Mouse (Mus musculus) limb, embryonic 14.5 days (tissue): ENCODE data around the gene Usp20. TPM values are rescaled to one million over a fixed set of nuclear protein-coding genes. Genes with fewer than 3 reads are reported as not detected.

Experiments used
- ATAC-seq: fragments of 200-750 bp; cut with Nextera tagmentation; 2 replicates; pipeline ENCODE4 v1.8.0; 2017; ENCODE audit warnings: low read depth, moderate number of reproducible peaks, moderate TSS enrichment; ENCODE audit not compliant: low FRiP score
- DNase-seq: peaks from one replicate; pipeline ENCODE4 v3.0.0-alpha.2; 2015; ENCODE audit warnings: low spot score
- H3K27ac ChIP-seq: fragments of 300-500 bp; sonication (generic); replicated peaks from 2 replicates; pipeline ENCODE4 v1.5.1; 2014; ENCODE audit warnings: low read depth, mild to moderate bottlenecking, low read length, moderate library complexity, mixed read lengths
- H3K27me3 ChIP-seq: fragments of 300-500 bp; sonication (generic); 2 replicates; pipeline ENCODE4 v1.6.1; 2014; ENCODE audit warnings: low read length, mixed read lengths; ENCODE audit not compliant: control insufficient read depth, insufficient read depth
- H3K36me3 ChIP-seq: fragments of 300-500 bp; sonication (generic); 2 replicates; pipeline ENCODE4 v1.6.1; 2014; ENCODE audit warnings: mild to moderate bottlenecking, low read length, moderate library complexity, mixed read lengths; ENCODE audit not compliant: control insufficient read depth, insufficient read depth
- H3K4me1 ChIP-seq: fragments of 300-500 bp; sonication (generic); 2 replicates; pipeline ENCODE4 v1.6.1; 2014; ENCODE audit warnings: antibody characterized with exemption, low read length, mixed read lengths; ENCODE audit not compliant: control insufficient read depth, insufficient read depth
- H3K4me2 ChIP-seq: fragments of 300-500 bp; sonication (generic); replicated peaks from 2 replicates; pipeline ENCODE4 v1.6.1; 2014; ENCODE audit warnings: low read depth, mild to moderate bottlenecking, low read length, moderate library complexity; ENCODE audit not compliant: severe bottlenecking
- H3K4me3 ChIP-seq: fragments of 300-500 bp; sonication (generic); replicated peaks from 2 replicates; pipeline ENCODE4 v1.5.1; 2014; ENCODE audit warnings: low read length
- H3K9ac ChIP-seq: fragments of 300-500 bp; sonication (generic); 2 replicates; pipeline ENCODE4 v1.6.1; 2014; ENCODE audit warnings: mild to moderate bottlenecking, low read depth, low read length, moderate library complexity; ENCODE audit not compliant: severe bottlenecking
- H3K9me3 ChIP-seq: fragments of 300-500 bp; sonication (generic); 2 replicates; pipeline ENCODE4 v1.6.1; 2016; ENCODE audit warnings: low read length; ENCODE audit not compliant: control insufficient read depth
- POLR2A ChIP-seq: fragments of 200-500 bp; IDR thresholded peaks from 2 replicates; pipeline ENCODE4 v1.8.0; 2012; ENCODE audit warnings: inconsistent platforms, mild to moderate bottlenecking, moderate library complexity, borderline replicate concordance; ENCODE audit not compliant: insufficient read depth, insufficient read length; ENCODE audit errors: extremely low read depth
- WGBS: fragments of 180-500 bp; shearing (Covaris S2); extraction: QIAGEN DNeasy Blood & Tissue Kit; methylation state at CpG from one replicate; pipeline ENCODE4 v1.1.7; 2014; 5-methylcytosine and 5-hydroxymethylcytosine counted together
- polyA plus RNA-seq, 2 experiments: library from polyadenylated mRNA; depleted of rRNA in 1 of 2; stranded (reverse) in 1 of 2; unstranded in 1 of 2; fragments of >200 nt; fragmentation: Nextera tagmentation in 1 of 2; extraction: Ambion mirVana in 1 of 2; gene quantifications; 2 replicates each; pipeline versions ENCODE4 v1.2.1 to v1.2.3; 2012 to 2014

Gene Usp20
- polyA plus RNA-seq, 2 experiments = 19.0 to 21.5 TPM

DNA sequence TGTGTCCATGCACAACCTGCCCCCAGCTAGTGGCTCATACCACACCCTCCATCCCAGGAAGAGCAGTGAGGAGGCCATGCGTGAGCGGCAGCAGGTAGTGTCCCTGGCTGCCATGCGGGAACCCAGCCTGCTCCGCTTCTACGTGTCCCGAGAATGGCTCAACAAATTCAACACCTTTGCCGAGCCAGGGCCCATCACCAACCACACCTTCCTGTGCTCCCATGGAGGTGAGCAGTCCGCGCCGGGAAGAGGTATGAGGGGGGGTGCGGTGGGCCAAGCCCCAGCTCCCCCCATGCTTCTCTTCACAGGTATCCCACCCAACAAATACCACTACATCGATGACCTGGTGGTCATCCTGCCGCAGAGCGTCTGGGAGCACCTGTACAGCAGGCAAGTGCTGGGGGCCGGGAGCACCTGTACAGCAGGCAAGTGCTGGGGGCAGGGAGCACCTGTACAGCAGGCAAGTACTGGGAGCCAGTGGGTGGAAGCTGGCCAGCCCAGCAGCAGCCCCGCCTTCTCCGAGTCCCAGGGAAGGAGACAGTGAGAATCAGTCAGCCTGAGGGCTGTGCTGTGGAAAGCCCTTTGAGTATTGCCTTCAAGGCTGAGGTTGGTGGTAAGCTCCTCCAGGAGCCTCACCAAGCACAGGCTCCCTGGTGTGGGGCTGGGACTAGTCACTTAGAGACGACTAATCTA is 35.7 kb downstream of the Usp20 start:
- DNase-seq (no peak), ATAC-seq (no peak)
- Histone ChIP-seq H3K36me3 (peaks cover 53% of the 10 kb centered on the region), H3K4me3 (no peak overlapping the region), H3K9ac (no peak overlapping the region), H3K4me1 (no peaks in the 10 kb centered on the region), H3K9me3 (no peaks in the 10 kb centered on the region), H3K27ac (no peak overlapping the region), H3K4me2 (no peak overlapping the region), H3K27me3 (no peaks in the 10 kb centered on the region)
- 92% methylated on average over 18 of the region's 18 CpGs for WGBS
- no peak for TF ChIP-seq POLR2A

- Histone ChIP-seq H3K9ac (no peak overlapping the region), H3K27ac (no peak overlapping the region), H3K27me3 (no peaks in the 10 kb centered on the region), H3K36me3 (peaks cover 53% of the 10 kb centered on the region), H3K4me2 (no peak overlapping the region), H3K4me1 (no peaks in the 10 kb centered on the region), H3K4me3 (no peak overlapping the region), H3K9me3 (no peaks in the 10 kb centered on the region)
- no peak for TF ChIP-seq POLR2A
- 90% methylated on average over 8 of the region's 8 CpGs for WGBS
- DNase-seq = no peak
- no peak for ATAC-seq
Measured at GRCm38 (mm10) chr2:31018519-31018918, 36.4 kb downstream of the Usp20 start.

DNA sequence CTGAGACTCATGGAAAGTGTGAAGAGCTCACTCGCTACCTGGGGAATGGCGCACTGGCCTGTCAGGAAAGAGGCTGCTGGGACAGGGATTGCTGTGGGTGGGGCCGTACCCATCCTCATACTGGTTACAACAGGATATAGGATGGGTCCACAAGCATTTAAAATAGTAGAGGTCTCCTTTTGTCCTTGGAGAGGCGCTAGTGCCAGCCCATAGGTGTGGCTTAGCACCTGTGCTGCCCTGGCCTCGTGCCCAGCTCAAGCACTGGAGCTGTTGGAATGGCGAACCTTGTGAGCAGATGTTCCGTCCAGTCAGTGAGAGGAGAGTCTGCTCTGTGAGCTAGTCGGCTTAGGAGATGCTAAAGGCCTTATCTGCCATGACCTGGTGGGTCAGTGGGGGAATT is 36.9 kb downstream of the Usp20 start:
- peaks cover 53% of the 10 kb centered on the region for H3K36me3 ChIP-seq
- 91% methylated on average over 8 of the region's 8 CpGs for WGBS

DNA sequence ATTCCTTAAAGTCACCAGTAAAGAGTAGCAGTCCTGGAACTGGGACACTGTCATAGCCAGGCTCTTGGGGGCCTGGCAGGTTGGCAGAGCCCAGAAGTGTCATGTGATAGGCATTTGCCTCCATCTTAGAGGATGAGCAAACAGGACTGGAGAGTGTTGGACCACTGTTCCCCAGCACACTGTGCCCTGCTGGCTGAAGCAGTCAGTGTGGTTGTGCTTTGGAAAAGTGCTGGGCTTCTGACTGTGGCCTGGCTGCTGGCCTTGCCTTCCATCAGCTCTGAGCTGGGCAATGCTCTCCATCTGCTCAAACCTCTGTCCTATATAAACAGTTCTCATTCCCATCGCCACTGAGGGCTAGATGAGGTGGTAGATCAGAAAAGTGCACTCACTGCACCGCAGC is 38.1 kb downstream of the Usp20 start:
- Histone ChIP-seq H3K27me3 (no peaks in the 10 kb centered on the region), H3K36me3 (peaks cover 53% of the 10 kb centered on the region), H3K4me1 (no peaks in the 10 kb centered on the region), H3K4me3 (no peak overlapping the region), H3K27ac (no peak overlapping the region), H3K9me3 (no peaks in the 10 kb centered on the region), H3K4me2 (no peak overlapping the region), H3K9ac (no peak overlapping the region)
- 90% methylated on average over 2 of the region's 2 CpGs for WGBS
- DNase-seq (no peak), ATAC-seq (no peak)
- no peak for TF ChIP-seq POLR2A

More for the DNA sequence above, 36.9 kb downstream of the Usp20 start:
- Histone ChIP-seq H3K9ac (no peak overlapping the region), H3K4me1 (no peaks in the 10 kb centered on the region), H3K4me3 (no peak overlapping the region), H3K4me2 (no peak overlapping the region), H3K27ac (no peak overlapping the region), H3K9me3 (no peaks in the 10 kb centered on the region), H3K27me3 (no peaks in the 10 kb centered on the region)
- TF ChIP-seq POLR2A = no peak
- no peak for DNase-seq
- no peak for ATAC-seq

DNA sequence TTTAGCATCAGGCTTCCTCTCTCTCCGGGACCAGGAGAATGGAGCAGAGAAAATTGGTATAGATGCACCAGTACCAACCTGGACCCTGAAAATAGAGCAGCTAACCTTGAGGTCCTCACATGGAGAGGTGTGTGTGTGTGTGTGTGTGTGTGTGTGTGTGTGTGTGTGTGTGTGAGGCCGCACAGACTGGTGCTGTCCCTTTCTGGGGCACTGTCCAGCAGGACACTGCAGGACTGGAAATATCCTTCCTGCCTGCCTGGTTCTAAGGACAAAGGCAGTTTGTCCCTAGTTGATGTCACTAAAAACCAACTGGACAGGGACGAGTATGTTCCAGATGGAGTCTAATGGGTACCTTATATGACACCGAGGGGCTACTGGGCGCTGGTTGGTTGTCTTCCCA is 41.9 kb downstream of the Usp20 start:
- H3K27me3 ChIP-seq = no peaks in the 10 kb centered on the region
- no peak overlapping the region for H3K4me3 ChIP-seq
- peaks cover 39% of the 10 kb centered on the region for H3K36me3 ChIP-seq
- TF ChIP-seq POLR2A = no peak
- no peak for DNase-seq
- WGBS = 71% methylated on average over 5 of the region's 5 CpGs
- H3K9me3 ChIP-seq = no peaks in the 10 kb centered on the region
- no peak for ATAC-seq
- no peak overlapping the region for H3K27ac ChIP-seq
- H3K4me2 ChIP-seq = no peak overlapping the region
- H3K9ac ChIP-seq = no peak overlapping the region
- H3K4me1 ChIP-seq = no peaks in the 10 kb centered on the region
